Mouse (Mus musculus): ENCODE measurements around the gene Nkiras1. TPM values are rescaled to one million over a fixed set of nuclear protein-coding genes. Genes with fewer than 3 reads are reported as not detected.
A peak's percentile ranks its signal among the peaks of the same experiment; 100 is the strongest.
"Not testable (repeated sequence)": the region's sequence is repeated elsewhere in the genome, so short reads cannot be mapped to it uniquely, and the experiment has no call there.

The Nkiras1 gene
- polyA plus RNA-seq, 1 experiment from 2014 or later: 10.7 TPM

DNA sequence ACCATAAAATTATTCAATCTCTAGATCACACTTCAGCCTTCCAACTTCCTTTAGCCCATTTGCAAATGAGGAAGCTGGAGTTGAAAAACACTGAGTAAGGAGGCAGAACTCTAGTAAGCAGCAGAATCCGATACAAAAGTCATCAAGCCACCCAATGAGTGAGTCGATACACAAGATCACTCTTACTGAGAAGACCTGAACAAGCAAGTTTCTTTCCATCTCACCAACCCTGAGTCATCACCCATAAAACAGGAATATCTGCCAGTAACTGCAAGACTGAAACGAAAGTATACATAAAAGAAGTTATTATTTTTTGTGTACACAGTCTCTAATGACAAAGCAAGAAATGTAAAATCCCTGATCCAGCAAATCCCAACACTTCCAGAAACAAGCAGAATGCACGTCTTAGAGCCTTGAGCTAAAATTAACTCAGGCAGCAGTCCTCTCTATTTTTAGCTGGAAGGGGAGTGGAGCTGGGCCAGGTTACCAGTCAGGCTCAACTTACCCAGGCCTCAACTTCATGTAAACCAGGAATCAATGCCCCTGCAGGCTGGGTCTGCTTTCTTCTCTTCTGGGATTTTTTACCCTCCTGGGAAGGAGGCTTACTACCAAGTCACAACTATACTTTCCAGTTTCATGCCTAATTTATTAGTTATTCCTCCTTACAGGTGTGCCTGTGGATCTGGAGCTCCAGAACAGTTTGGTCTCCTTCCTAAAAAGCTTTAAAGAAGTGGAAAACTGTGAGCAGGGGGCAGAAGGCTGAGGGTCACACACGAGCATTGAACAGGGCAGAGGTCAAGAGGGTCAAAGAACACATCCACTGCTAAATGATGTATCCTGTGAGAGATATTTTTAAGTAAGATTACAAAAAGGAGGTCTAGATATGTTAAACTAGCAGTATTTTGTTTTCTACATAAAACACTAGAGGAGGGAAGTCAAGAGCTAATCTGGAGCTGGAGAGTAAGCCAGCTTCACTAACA lies 36.7 kb upstream of the Nkiras1 start:
- Histone ChIP-seq H3K4me1 (ENCODE audit: control insufficient read depth, insufficient read depth, low read length) (no peaks in the 10 kb centered on the region), H3K9ac (replicated peaks; ENCODE audit: low read length) (no peak overlapping the region), H3K27ac (replicated peaks; ENCODE audit: low read depth, low read length) (no peak overlapping the region), H3K36me3 (replicated peaks; ENCODE audit: control insufficient read depth, insufficient read depth, low read depth, low read length) (no peaks in the 10 kb centered on the region), H3K9me3 (replicated peaks; ENCODE audit: control insufficient read depth, low read length) (no peaks in the 10 kb centered on the region), H3K27me3 (ENCODE audit: control insufficient read depth, insufficient read depth, low read length) (no peaks in the 10 kb centered on the region), H3K4me3 (ENCODE audit: low read depth, low read length) (no peak overlapping the region), H3K4me2 (ENCODE audit: low read depth, low read length) (no peak overlapping the region)
- DNase-seq (ENCODE audit: low spot score) (no peak), ATAC-seq (replicated peaks; ENCODE audit: insufficient number of reproducible peaks, low FRiP score, low TSS enrichment, low read depth) (no peak)
- 50% methylated on average over 5 of the region's 5 CpGs for WGBS

- H3K27me3 ChIP-seq (ENCODE audit: control insufficient read depth, insufficient read depth, low read length); H3K4me1 ChIP-seq (ENCODE audit: control insufficient read depth, insufficient read depth, low read length); H3K9me3 ChIP-seq (replicated peaks; ENCODE audit: control insufficient read depth, low read length); DNase-seq (ENCODE audit: low spot score); H3K4me3 ChIP-seq (ENCODE audit: low read depth, low read length); H3K27ac ChIP-seq (replicated peaks; ENCODE audit: low read depth, low read length); H3K9ac ChIP-seq (replicated peaks; ENCODE audit: low read length); H3K4me2 ChIP-seq (ENCODE audit: low read depth, low read length); H3K36me3 ChIP-seq (replicated peaks; ENCODE audit: control insufficient read depth, insufficient read depth, low read depth, low read length); ATAC-seq (replicated peaks; ENCODE audit: insufficient number of reproducible peaks, low FRiP score, low TSS enrichment, low read depth): not testable (repeated sequence)
- 92% methylated on average over 2 of the region's 2 CpGs for WGBS
Observed at GRCm38 (mm10) chr14:18236496-18237235, 34.3 kb upstream of the Nkiras1 start.

DNA sequence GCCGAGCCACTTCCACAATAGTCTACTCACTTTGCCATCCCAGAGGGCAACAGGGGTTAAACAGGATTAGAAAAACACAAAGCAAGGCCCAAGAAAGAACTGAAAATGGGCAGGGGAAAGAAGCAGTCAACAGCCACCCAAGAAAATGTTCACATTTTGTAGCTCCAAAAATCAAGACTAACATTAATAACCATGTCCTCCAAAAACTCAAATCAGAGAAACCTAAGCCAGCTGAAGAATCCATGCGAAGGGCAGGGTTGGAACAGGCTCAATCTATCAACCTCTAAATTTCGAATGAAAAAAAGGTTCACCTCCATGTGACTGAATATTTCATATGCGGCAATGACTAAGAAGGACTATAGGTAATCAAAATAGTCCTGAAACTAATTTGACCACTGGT lies 33.6 kb upstream of the Nkiras1 start:
- Histone ChIP-seq H3K36me3 (replicated peaks; ENCODE audit: control insufficient read depth, insufficient read depth, low read depth, low read length) (no peaks in the 10 kb centered on the region), H3K9ac (replicated peaks; ENCODE audit: low read length) (no peak overlapping the region), H3K9me3 (replicated peaks; ENCODE audit: control insufficient read depth, low read length) (no peaks in the 10 kb centered on the region), H3K4me2 (ENCODE audit: low read depth, low read length) (no peak overlapping the region), H3K27ac (replicated peaks; ENCODE audit: low read depth, low read length) (no peak overlapping the region), H3K4me3 (ENCODE audit: low read depth, low read length) (no peak overlapping the region), H3K27me3 (ENCODE audit: control insufficient read depth, insufficient read depth, low read length) (no peaks in the 10 kb centered on the region), H3K4me1 (ENCODE audit: control insufficient read depth, insufficient read depth, low read length) (no peaks in the 10 kb centered on the region)
- ATAC-seq (replicated peaks; ENCODE audit: insufficient number of reproducible peaks, low FRiP score, low TSS enrichment, low read depth): no peak
- no peak for DNase-seq (ENCODE audit: low spot score)
- 55% methylated on average over 4 of the region's 4 CpGs for WGBS

- DNase-seq (ENCODE audit: low spot score): peak; percentile 97
- Histone ChIP-seq H3K4me3 (ENCODE audit: low read depth, low read length) (peak overlapping the region; percentile 72), H3K9me3 (replicated peaks; ENCODE audit: control insufficient read depth, low read length) (no peaks in the 10 kb centered on the region), H3K4me2 (ENCODE audit: low read depth, low read length) (peak overlapping the region; percentile 85), H3K36me3 (replicated peaks; ENCODE audit: control insufficient read depth, insufficient read depth, low read depth, low read length) (no peaks in the 10 kb centered on the region), H3K9ac (replicated peaks; ENCODE audit: low read length) (peak overlapping the region; percentile 64), H3K27ac (replicated peaks; ENCODE audit: low read depth, low read length) (peak overlapping the region; percentile 47; the same call in 1 of the 2 replicates), H3K27me3 (ENCODE audit: control insufficient read depth, insufficient read depth, low read length) (no peaks in the 10 kb centered on the region), H3K4me1 (ENCODE audit: control insufficient read depth, insufficient read depth, low read length) (no peaks in the 10 kb centered on the region)
- ATAC-seq (replicated peaks; ENCODE audit: insufficient number of reproducible peaks, low FRiP score, low TSS enrichment, low read depth): peak; percentile 93
- WGBS: 0% methylated on average over 53 of the region's 71 CpGs
Observed at GRCm38 (mm10) chr14:18238131-18238749, 32.7 kb upstream of the Nkiras1 start.

DNA sequence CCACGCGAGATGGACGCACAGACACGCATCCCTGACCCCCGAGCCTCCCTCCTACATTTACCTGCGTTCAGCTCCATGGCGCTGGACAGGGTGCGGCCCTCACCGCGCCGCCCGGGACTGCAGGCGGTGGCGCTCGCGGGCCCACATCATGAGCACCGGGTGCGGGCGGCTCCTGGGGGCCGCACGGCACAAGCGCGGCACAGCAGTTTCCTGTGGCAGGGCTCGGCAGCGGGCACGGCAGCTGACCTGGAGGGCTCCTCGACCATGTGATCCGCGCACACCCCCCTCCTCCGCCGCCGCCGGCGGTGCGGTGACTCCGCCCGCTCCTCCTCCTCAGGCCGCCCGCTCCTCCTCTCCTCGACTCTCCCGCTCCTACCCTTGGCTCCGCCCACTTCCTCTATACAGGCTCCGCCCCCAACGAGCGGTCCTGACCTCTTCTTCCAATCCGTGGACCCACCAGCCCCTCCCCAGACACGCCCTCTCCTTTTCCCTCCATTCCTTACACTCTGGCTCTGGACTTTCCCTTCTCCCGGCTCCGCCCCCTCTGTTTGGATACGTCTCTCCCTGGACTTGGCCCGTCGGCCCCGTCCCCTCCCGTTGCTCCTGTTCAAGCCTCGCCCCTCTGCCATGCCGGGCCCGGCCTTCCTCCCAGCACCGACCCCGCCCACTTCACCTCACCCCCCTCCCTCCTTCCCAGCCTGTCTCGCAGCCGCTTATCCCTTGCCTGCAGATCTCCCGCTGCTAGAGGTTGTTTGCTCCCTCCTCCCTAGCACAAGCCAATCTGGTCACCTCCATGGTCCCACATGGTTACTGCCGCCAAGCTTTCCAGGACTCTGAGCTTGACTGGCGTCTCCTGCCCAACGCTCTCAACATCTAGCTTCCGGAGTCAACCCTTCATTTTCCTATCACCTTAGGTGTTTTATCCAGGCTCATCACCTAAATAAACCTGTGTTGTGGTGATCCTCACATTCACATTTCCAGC lies 31.9 kb upstream of the Nkiras1 start, which contains the start of gene Nr1d2:
Nr1d2 (minus strand) TSS at position 378 of the 982 bp plus-strand sequence.
- H3K27ac ChIP-seq (replicated peaks; ENCODE audit: low read depth, low read length): peak within 1 kb of the TSS; percentile 47; the same call in 1 of the 2 replicates
- ATAC-seq (replicated peaks; ENCODE audit: insufficient number of reproducible peaks, low FRiP score, low TSS enrichment, low read depth) (peak; percentile 97), DNase-seq (ENCODE audit: low spot score) (peak; percentile 99)
- no peaks in the 10 kb centered on the region for H3K27me3 ChIP-seq (ENCODE audit: control insufficient read depth, insufficient read depth, low read length)
- no peaks in the 10 kb centered on the region for H3K4me1 ChIP-seq (ENCODE audit: control insufficient read depth, insufficient read depth, low read length)
- no peaks in the 10 kb centered on the region for H3K36me3 ChIP-seq (replicated peaks; ENCODE audit: control insufficient read depth, insufficient read depth, low read depth, low read length)
- H3K9ac ChIP-seq (replicated peaks; ENCODE audit: low read length): peak within 1 kb of the TSS; percentile 64
- H3K4me3 ChIP-seq (ENCODE audit: low read depth, low read length): peak within 1 kb of the TSS; percentile 72
- H3K9me3 ChIP-seq (replicated peaks; ENCODE audit: control insufficient read depth, low read length): no peaks in the 10 kb centered on the region
- peak within 1 kb of the TSS; percentile 85 for H3K4me2 ChIP-seq (ENCODE audit: low read depth, low read length)
- WGBS: under 1% methylated on average over 51 of the region's 66 CpGs

- H3K4me1 ChIP-seq (ENCODE audit: control insufficient read depth, insufficient read depth, low read length): no peaks in the 10 kb centered on the region
- H3K4me3 ChIP-seq (ENCODE audit: low read depth, low read length): no peak overlapping the region
- no peak overlapping the region for H3K27ac ChIP-seq (replicated peaks; ENCODE audit: low read depth, low read length)
- no peaks in the 10 kb centered on the region for H3K36me3 ChIP-seq (replicated peaks; ENCODE audit: control insufficient read depth, insufficient read depth, low read depth, low read length)
- WGBS: 52% methylated on average over 7 of the region's 7 CpGs
- H3K9me3 ChIP-seq (replicated peaks; ENCODE audit: control insufficient read depth, low read length): no peaks in the 10 kb centered on the region
- no peaks in the 10 kb centered on the region for H3K27me3 ChIP-seq (ENCODE audit: control insufficient read depth, insufficient read depth, low read length)
- ATAC-seq (replicated peaks; ENCODE audit: insufficient number of reproducible peaks, low FRiP score, low TSS enrichment, low read depth): no peak
- H3K9ac ChIP-seq (replicated peaks; ENCODE audit: low read length): no peak overlapping the region
- no peak overlapping the region for H3K4me2 ChIP-seq (ENCODE audit: low read depth, low read length)
- DNase-seq (ENCODE audit: low spot score): no peak
Observed at GRCm38 (mm10) chr14:18240132-18240531, 30.8 kb upstream of the Nkiras1 start.

DNA sequence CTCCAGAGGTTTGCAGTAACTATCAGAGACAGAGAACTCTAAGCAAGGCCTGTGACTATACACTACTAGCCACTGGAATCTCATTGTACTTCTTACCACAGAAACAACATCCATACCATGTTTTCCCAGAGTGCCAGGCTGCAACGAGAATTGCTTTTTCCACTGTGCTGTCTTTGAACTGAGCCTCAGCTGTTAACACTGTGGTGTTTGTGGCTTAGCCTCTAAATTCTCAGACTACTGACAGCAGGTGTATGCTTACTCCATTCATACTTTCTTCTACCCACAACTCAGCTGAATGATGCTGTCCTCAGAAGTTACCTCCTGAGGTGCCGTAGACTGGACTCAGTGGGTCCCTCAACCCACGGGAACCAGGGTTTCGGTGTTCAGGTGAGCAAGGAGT lies 29.1 kb upstream of the Nkiras1 start:
- WGBS: 89% methylated on average over 4 of the region's 4 CpGs
- no peaks in the 10 kb centered on the region for H3K27me3 ChIP-seq (ENCODE audit: control insufficient read depth, insufficient read depth, low read length)
- H3K9ac ChIP-seq (replicated peaks; ENCODE audit: low read length): no peak overlapping the region
- H3K4me1 ChIP-seq (ENCODE audit: control insufficient read depth, insufficient read depth, low read length): no peaks in the 10 kb centered on the region
- no peak overlapping the region for H3K4me2 ChIP-seq (ENCODE audit: low read depth, low read length)
- no peak overlapping the region for H3K4me3 ChIP-seq (ENCODE audit: low read depth, low read length)
- DNase-seq (ENCODE audit: low spot score): no peak
- ATAC-seq (replicated peaks; ENCODE audit: insufficient number of reproducible peaks, low FRiP score, low TSS enrichment, low read depth): no peak
- no peak overlapping the region for H3K27ac ChIP-seq (replicated peaks; ENCODE audit: low read depth, low read length)
- H3K36me3 ChIP-seq (replicated peaks; ENCODE audit: control insufficient read depth, insufficient read depth, low read depth, low read length): no peaks in the 10 kb centered on the region
- H3K9me3 ChIP-seq (replicated peaks; ENCODE audit: control insufficient read depth, low read length): no peaks in the 10 kb centered on the region
